Mouse (Mus musculus) stomach, postnatal 0 days (tissue): ENCODE results near the gene Gm11111.

ENCODE experiments used
- CTCF ChIP-seq: IDR thresholded peaks from 2 replicates; pipeline ENCODE4 v1.5.1; 2016; ENCODE audit warnings: antibody characterized with exemption, low read depth, mild to moderate bottlenecking, moderate library complexity
- EP300 ChIP-seq: optimal IDR thresholded peaks from 2 replicates; pipeline ENCODE3; 2016; ENCODE audit warnings: antibody characterized with exemption

DNA sequence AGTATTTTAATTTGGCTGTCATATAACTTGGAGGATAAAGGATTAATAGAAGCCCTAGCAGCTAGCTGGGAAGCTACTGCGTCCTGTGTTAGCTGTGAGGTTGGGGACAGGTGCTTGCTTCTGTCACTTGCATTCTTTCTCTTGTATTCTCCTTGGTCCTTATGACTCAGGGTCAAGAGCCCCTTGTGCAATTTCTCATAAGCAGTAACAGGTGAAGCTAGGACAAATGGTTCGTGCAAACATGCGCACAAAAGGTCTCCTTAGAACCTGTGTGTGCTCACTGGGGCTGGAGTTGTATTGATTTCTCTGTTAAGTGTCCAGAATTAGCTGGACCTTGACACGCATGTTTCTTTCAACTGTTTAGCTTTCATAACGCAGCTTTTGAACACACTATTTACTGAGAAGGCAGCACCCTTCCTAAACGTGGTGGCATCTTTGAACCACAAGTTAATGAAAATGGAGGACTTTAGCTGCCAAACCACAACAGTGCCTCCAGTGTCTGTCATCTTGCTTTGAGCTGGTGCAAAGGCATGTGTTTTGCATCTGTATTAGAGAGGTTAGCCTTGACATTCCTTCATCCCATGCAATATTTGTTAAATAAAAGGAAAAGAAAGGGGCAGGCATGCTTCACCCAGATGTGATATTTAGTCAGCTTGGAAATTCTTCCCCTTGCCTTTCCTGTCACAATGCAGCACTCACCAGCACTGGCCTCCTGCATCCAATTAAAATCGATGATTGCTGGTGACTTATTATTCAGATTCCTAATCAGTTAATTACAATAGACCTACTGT is 511 bp downstream of the Gm11111 start:
- TF ChIP-seq CTCF (no peak), EP300 (no peak)
